Mouse (Mus musculus) embryonic stem cell, embryonic (primary cell): Measurements from ENCODE around the gene Fgd3.

ENCODE experiments used
- CTCF ChIA-PET, 4 experiments: fragments of 300-600 bp in 2 of 4; fragments of 350-600 bp in 2 of 4; sonication (Branson Sonifier 250); formaldehyde crosslinking; loops; one replicate each; lab custom pipeline; 2022; ENCODE audit warnings: inconsistent platforms in 2 of 4; lab: Charles Lee
- POLR2A ChIA-PET, 4 experiments: fragments of 300-600 bp in 2 of 4; fragments of 350-600 bp in 2 of 4; sonication (Branson Sonifier 250); formaldehyde crosslinking; loops; one replicate each; lab custom pipeline; 2022; ENCODE audit warnings: antibody characterized with exemption in 4 of 4, inconsistent platforms in 1 of 4; lab: Charles Lee

The Fgd3 gene

GRCm38 (mm10) chr13:49247740-49248466, 72.2 kb downstream of the Fgd3 start:
- CTCF ChIA-PET, result interaction anchor here (0.6 to 1.0 kb wide), 16 partner anchors 10 to 1326 kb away, joined by 3 to 8 read pairs (median 4); partner anchors contain the start of gene Card19 (in 1 of the 4)
- POLR2A ChIA-PET, result interaction anchor here (0.6 to 2.1 kb wide), 28 partner anchors 10 to 608 kb away, joined by 3 to 11 read pairs (median 4); partner anchors contain the start of genes Card19 (in 1 of the 4), Cenpp (in 1 of the 4), Fgd3 (in 1 of the 4) and Ninj1 (in 1 of the 4)

GRCm38 (mm10) chr13:49247232-49247739, 72.8 kb downstream of the Fgd3 start:
- POLR2A ChIA-PET, result interaction anchor here (0.6 to 2.1 kb wide), 18 partner anchors 9 to 607 kb away, joined by 3 to 11 read pairs (median 4); partner anchors contain the start of genes Card19 (in 1 of the 4) and Ninj1 (in 1 of the 4)

GRCm38 (mm10) chr13:49246626-49247025, 73.5 kb downstream of the Fgd3 start:
- CTCF ChIA-PET, result no interaction called here

More at GRCm38 (mm10) chr13:49247232-49247739, 72.8 kb downstream of the Fgd3 start:
- CTCF ChIA-PET, result interaction anchor here in 3 of 4 experiments (0.6 to 1.0 kb wide), 11 partner anchors 24 to 1326 kb away, joined by 3 to 8 read pairs (median 4); partner anchors contain the start of gene Card19 (in 1 of the 3)

GRCm38 (mm10) chr13:49246011-49246410, 74.1 kb downstream of the Fgd3 start:
- CTCF ChIA-PET, result no interaction called here
- POLR2A ChIA-PET, result interaction anchor here in 1 of 4 experiments (0.6 to 1.4 kb wide), 2 partner anchors 33 to 64 kb away, joined by 3 read pairs; no protein-coding TSS in a partner anchor

More at GRCm38 (mm10) chr13:49246626-49247025, 73.5 kb downstream of the Fgd3 start:
- POLR2A ChIA-PET, result interaction anchor here in 3 of 4 experiments (0.7 to 2.1 kb wide), 5 partner anchors 9 to 33 kb away, joined by 3 to 9 read pairs (median 3); no protein-coding TSS in a partner anchor

- POLR2A ChIA-PET, result interaction anchor here in 1 of 4 experiments (0.6 kb wide), 1 partner anchor 63 kb away, joined by 3 read pairs; no protein-coding TSS in a partner anchor
Measured at GRCm38 (mm10) chr13:49245251-49245650, 74.9 kb downstream of the Fgd3 start.

GRCm38 (mm10) chr13:49243492-49243891, 76.6 kb downstream of the Fgd3 start:
- POLR2A ChIA-PET, result interaction anchor here in 2 of 4 experiments (0.6 to 1.0 kb wide), 5 partner anchors 10 to 154 kb away, joined by 3 to 14 read pairs (median 6); no protein-coding TSS in a partner anchor

More at GRCm38 (mm10) chr13:49245251-49245650, 74.9 kb downstream of the Fgd3 start:
- CTCF ChIA-PET, result no interaction called here

GRCm38 (mm10) chr13:49242321-49243065, 77.6 kb downstream of the Fgd3 start:
- ChIA-PET POLR2A (interaction anchor here in 2 of 4 experiments (0.6 to 1.2 kb wide), 6 partner anchors 11 to 95 kb away, joined by 3 to 14 read pairs (median 5); partner anchors contain the start of gene Wnk2 (in 1 of the 2)), CTCF (interaction anchor here in 2 of 4 experiments (0.7 to 1.2 kb wide), 2 partner anchors 8 to 169 kb away, joined by 3 to 6 read pairs; no protein-coding TSS in a partner anchor)

More at GRCm38 (mm10) chr13:49243492-49243891, 76.6 kb downstream of the Fgd3 start:
- CTCF ChIA-PET, result interaction anchor here in 2 of 4 experiments (0.7 to 1.2 kb wide), 2 partner anchors 9 to 170 kb away, joined by 3 to 6 read pairs; no protein-coding TSS in a partner anchor

- ChIA-PET POLR2A (interaction anchor here in 2 of 4 experiments (1.1 to 2.6 kb wide), 4 partner anchors 9 to 140 kb away, joined by 3 to 9 read pairs (median 6); no protein-coding TSS in a partner anchor), CTCF (interaction anchor here in 2 of 4 experiments (0.6 to 1.0 kb wide), 2 partner anchors 18 kb away, joined by 3 to 11 read pairs; no protein-coding TSS in a partner anchor)
Measured at GRCm38 (mm10) chr13:49238737-49239136, 81.4 kb downstream of the Fgd3 start.

GRCm38 (mm10) chr13:49237617-49238016, 82.5 kb downstream of the Fgd3 start:
- POLR2A ChIA-PET, result interaction anchor here in 3 of 4 experiments (0.6 to 2.6 kb wide), 9 partner anchors 9 to 141 kb away, joined by 3 to 9 read pairs (median 3); partner anchors contain the start of gene Card19 (in 1 of the 3)
- CTCF ChIA-PET, result interaction anchor here in 2 of 4 experiments (0.7 to 1.0 kb wide), 3 partner anchors 9 to 67 kb away, joined by 3 to 11 read pairs (median 4); no protein-coding TSS in a partner anchor

GRCm38 (mm10) chr13:49234711-49235110, 85.4 kb downstream of the Fgd3 start:
- ChIA-PET POLR2A (no interaction called here), CTCF (interaction anchor here in 1 of 4 experiments (1.0 kb wide), 1 partner anchor 8 kb away, joined by 3 read pairs; no protein-coding TSS in a partner anchor)

GRCm38 (mm10) chr13:49233792-49234572, 86.1 kb downstream of the Fgd3 start:
- POLR2A ChIA-PET, result no interaction called here
- CTCF ChIA-PET, result interaction anchor here in 1 of 4 experiments (1.0 kb wide), 1 partner anchor 9 kb away, joined by 3 read pairs; no protein-coding TSS in a partner anchor

- ChIA-PET CTCF (interaction anchor here in 2 of 4 experiments (0.6 to 1.5 kb wide), 4 partner anchors 20 to 224 kb away, joined by 3 to 4 read pairs (median 4); no protein-coding TSS in a partner anchor), POLR2A (interaction anchor here in 3 of 4 experiments (0.7 to 1.3 kb wide), 6 partner anchors 10 to 22 kb away, joined by 3 to 6 read pairs (median 3); partner anchors contain the start of gene Card19 (in 2 of the 3))
Measured at GRCm38 (mm10) chr13:49225633-49226032, 94.5 kb downstream of the Fgd3 start.

- ChIA-PET POLR2A (interaction anchor here in 3 of 4 experiments (1.1 to 2.0 kb wide), 8 partner anchors 9 to 346 kb away, joined by 3 to 7 read pairs (median 4); partner anchors contain the start of gene Card19 (in 2 of the 3)), CTCF (interaction anchor here in 1 of 4 experiments (1.5 kb wide), 1 partner anchor 224 kb away, joined by 4 read pairs; no protein-coding TSS in a partner anchor)
Measured at GRCm38 (mm10) chr13:49225159-49225558, 95.0 kb downstream of the Fgd3 start.

- CTCF ChIA-PET, result interaction anchor here in 1 of 4 experiments (1.0 kb wide), 1 partner anchor 11 kb away, joined by 3 read pairs; no protein-coding TSS in a partner anchor
- POLR2A ChIA-PET, result interaction anchor here in 3 of 4 experiments (0.5 to 2.0 kb wide), 10 partner anchors 9 to 557 kb away, joined by 3 to 7 read pairs (median 4); partner anchors contain the start of genes Card19 (in 2 of the 3), Bicd2 (in 1 of the 3) and Ippk (in 1 of the 3)
Measured at GRCm38 (mm10) chr13:49224729-49225128, 95.4 kb downstream of the Fgd3 start.

- POLR2A ChIA-PET, result interaction anchor here in 3 of 4 experiments (0.5 to 2.0 kb wide), 9 partner anchors 9 to 557 kb away, joined by 3 to 7 read pairs (median 4); partner anchors contain the start of genes Card19 (in 2 of the 3), Bicd2 (in 1 of the 3) and Ippk (in 1 of the 3)
- CTCF ChIA-PET, result interaction anchor here in 2 of 4 experiments (1.0 kb wide), 2 partner anchors 11 to 24 kb away, joined by 3 to 4 read pairs; no protein-coding TSS in a partner anchor
Measured at GRCm38 (mm10) chr13:49224314-49224713, 95.8 kb downstream of the Fgd3 start.
